Mouse (Mus musculus) heart, embryonic 12.5 days (tissue): ENCODE data around the gene Rprd1b. TPM values are rescaled to one million over a fixed set of nuclear protein-coding genes. Genes with fewer than 3 reads are reported as not detected.

ENCODE experiments used
- ATAC-seq: fragments of 200-750 bp; cut with Nextera tagmentation; 2 replicates; pipeline ENCODE4 v1.8.0; 2017; ENCODE audit warnings: moderate TSS enrichment, moderate library complexity; ENCODE audit not compliant: insufficient number of reproducible peaks, low FRiP score
- H3K27ac ChIP-seq: fragments of 300-500 bp; sonication (generic); 2 replicates; pipeline ENCODE4 v1.5.1; 2016; ENCODE audit warnings: mild to moderate bottlenecking, moderate library complexity; ENCODE audit not compliant: poor library complexity, severe bottlenecking
- H3K27me3 ChIP-seq: fragments of 300-500 bp; sonication (generic); replicated peaks from 2 replicates; pipeline ENCODE4 v1.6.1; 2016; ENCODE audit warnings: mild to moderate bottlenecking, moderate library complexity
- H3K36me3 ChIP-seq: fragments of 300-500 bp; sonication (generic); 2 replicates; pipeline ENCODE4 v1.6.1; 2016; ENCODE audit warnings: mild to moderate bottlenecking, moderate library complexity
- H3K4me1 ChIP-seq: fragments of 300-500 bp; sonication (generic); replicated peaks from 2 replicates; pipeline ENCODE4 v1.6.1; 2016; ENCODE audit warnings: mild to moderate bottlenecking
- H3K4me2 ChIP-seq: fragments of 300-500 bp; sonication (generic); 2 replicates; pipeline ENCODE4 v1.6.1; 2016; ENCODE audit warnings: mild to moderate bottlenecking, moderate library complexity
- H3K4me3 ChIP-seq: fragments of 300-500 bp; sonication (generic); 2 replicates; pipeline ENCODE4 v1.5.1; 2016; ENCODE audit warnings: mild to moderate bottlenecking
- H3K9ac ChIP-seq: fragments of 300-500 bp; sonication (generic); 2 replicates; pipeline ENCODE4 v1.6.1; 2016; ENCODE audit warnings: mild to moderate bottlenecking, moderate library complexity
- H3K9me3 ChIP-seq: fragments of 300-500 bp; sonication (generic); replicated peaks from 2 replicates; pipeline ENCODE4 v1.6.1; 2016; ENCODE audit warnings: mild to moderate bottlenecking, moderate library complexity
- WGBS: fragments of 180-500 bp; shearing (Covaris S2); methylation state at CpG from one replicate; pipeline ENCODE4 v1.1.7; 2016; 5-methylcytosine and 5-hydroxymethylcytosine counted together
- polyA plus RNA-seq: library from polyadenylated mRNA; unstranded; fragments of >200 nt; fragmentation: Nextera tagmentation; extraction: Ambion mirVana; gene quantifications from 2 replicates; pipeline ENCODE4 v1.2.1, GENCODE M21; 2016

The Rprd1b gene
- polyA plus RNA-seq, result 32.4 and 36.8 TPM in 2 replicates

GRCm38 (mm10) chr2:158028354-158028863, at the start of gene Rprd1b, which contains the start of gene Tti1:
TSS of gene Rprd1b (plus strand) at chr2:158028497.
TSS of gene Tti1 (minus strand) at chr2:158028433.
- Histone ChIP-seq H3K9ac (peak within 1 kb of the TSS; percentile 98), H3K4me1 (peaks cover 37% of the 10 kb centered on the region), H3K36me3 (peaks cover 3% of the 10 kb centered on the region; the same call in 1 of the 2 replicates), H3K4me2 (peak within 1 kb of the TSS; percentile 85), H3K27ac (peak within 1 kb of the TSS; percentile 95), H3K9me3 (no peaks in the 10 kb centered on the region), H3K4me3 (peak within 1 kb of the TSS; percentile 88), H3K27me3 (no peaks in the 10 kb centered on the region)
- ATAC-seq, result peak; percentile 93
- under 1% methylated on average over 52 of the region's 52 CpGs for WGBS

- peaks cover 26% of the 10 kb centered on the region for H3K27me3 ChIP-seq
- no peak overlapping the region for H3K4me3 ChIP-seq
- H3K4me2 ChIP-seq, result no peak overlapping the region
- 57% methylated on average over 5 of the region's 5 CpGs for WGBS
- ATAC-seq, result no peak
- H3K27ac ChIP-seq, result no peak overlapping the region
- H3K36me3 ChIP-seq, result peaks cover 17% of the 10 kb centered on the region
- no peak overlapping the region for H3K9ac ChIP-seq
- H3K9me3 ChIP-seq, result no peaks in the 10 kb centered on the region
- H3K4me1 ChIP-seq, result peaks cover 18% of the 10 kb centered on the region
These were observed 49.1 kb upstream of the Rprd1b start for GRCm38 (mm10) chr2:157979241-157979640.

- H3K9ac ChIP-seq, result no peak overlapping the region
- no peak overlapping the region for H3K4me2 ChIP-seq
- H3K4me1 ChIP-seq, result peaks cover 30% of the 10 kb centered on the region
- no peak overlapping the region for H3K4me3 ChIP-seq
- H3K36me3 ChIP-seq, result peaks cover 17% of the 10 kb centered on the region
- WGBS, result 87% methylated on average over 3 of the region's 3 CpGs
- H3K27ac ChIP-seq, result no peak overlapping the region
- H3K27me3 ChIP-seq, result no peaks in the 10 kb centered on the region
- ATAC-seq, result no peak
- H3K9me3 ChIP-seq, result no peaks in the 10 kb centered on the region
These were observed 45.6 kb upstream of the Rprd1b start for GRCm38 (mm10) chr2:157982727-157983126.

- 80% methylated on average over 4 of the region's 4 CpGs for WGBS
- H3K27ac ChIP-seq, result no peak overlapping the region
- H3K9ac ChIP-seq, result no peak overlapping the region
- no peaks in the 10 kb centered on the region for H3K9me3 ChIP-seq
- no peak for ATAC-seq
- H3K4me3 ChIP-seq, result no peak overlapping the region
- H3K36me3 ChIP-seq, result peaks cover 17% of the 10 kb centered on the region
- no peaks in the 10 kb centered on the region for H3K27me3 ChIP-seq
- peaks cover 35% of the 10 kb centered on the region for H3K4me1 ChIP-seq
- no peak overlapping the region for H3K4me2 ChIP-seq
These were observed 45.0 kb upstream of the Rprd1b start for GRCm38 (mm10) chr2:157983276-157983675.

- WGBS, result 55% methylated on average over 4 of the region's 4 CpGs
- H3K9ac ChIP-seq, result 0 out of 2 replicates have a peak overlapping the region, but pooled peaks have one; percentile 28
- no peak overlapping the region for H3K4me3 ChIP-seq
- peaks cover 20% of the 10 kb centered on the region for H3K36me3 ChIP-seq
- H3K4me2 ChIP-seq, result peak overlapping the region; percentile 6; the same call in 1 of the 2 replicates
- no peaks in the 10 kb centered on the region for H3K9me3 ChIP-seq
- peak overlapping the region; percentile 78 for H3K27ac ChIP-seq
- ATAC-seq, result no peak
- H3K4me1 ChIP-seq, result peaks cover 47% of the 10 kb centered on the region
- no peaks in the 10 kb centered on the region for H3K27me3 ChIP-seq
These were observed 42.7 kb upstream of the Rprd1b start for GRCm38 (mm10) chr2:157985611-157986010.

- H3K9me3 ChIP-seq, result no peaks in the 10 kb centered on the region
- H3K36me3 ChIP-seq, result peaks cover 24% of the 10 kb centered on the region
- peaks cover 47% of the 10 kb centered on the region for H3K4me1 ChIP-seq
- H3K4me2 ChIP-seq, result no peak overlapping the region
- peak overlapping the region; percentile 78; the same call in 1 of the 2 replicates for H3K27ac ChIP-seq
- WGBS, result 73% methylated on average over 6 of the region's 6 CpGs
- H3K27me3 ChIP-seq, result no peaks in the 10 kb centered on the region
- no peak for ATAC-seq
- no peak overlapping the region for H3K9ac ChIP-seq
- H3K4me3 ChIP-seq, result no peak overlapping the region
These were observed 42.1 kb upstream of the Rprd1b start for GRCm38 (mm10) chr2:157986235-157986634.

- WGBS, result 48% methylated on average over 7 of the region's 7 CpGs
- ATAC-seq, result no peak
These were observed 39.7 kb upstream of the Rprd1b start for GRCm38 (mm10) chr2:157988416-157989190.

GRCm38 (mm10) chr2:157989946-157990345, 38.4 kb upstream of the Rprd1b start:
- 98% methylated on average over 2 of the region's 2 CpGs for WGBS
- peaks cover 42% of the 10 kb centered on the region for H3K36me3 ChIP-seq
- ATAC-seq, result no peak

More at GRCm38 (mm10) chr2:157988416-157989190, 39.7 kb upstream of the Rprd1b start:
- no peak overlapping the region for H3K27ac ChIP-seq
- no peak overlapping the region for H3K4me2 ChIP-seq
- H3K4me3 ChIP-seq, result no peak overlapping the region
- H3K9me3 ChIP-seq, result no peaks in the 10 kb centered on the region
- H3K4me1 ChIP-seq, result peaks cover 47% of the 10 kb centered on the region
- no peaks in the 10 kb centered on the region for H3K27me3 ChIP-seq
- no peak overlapping the region for H3K9ac ChIP-seq
- H3K36me3 ChIP-seq, result peaks cover 29% of the 10 kb centered on the region

GRCm38 (mm10) chr2:157991026-157991425, 37.3 kb upstream of the Rprd1b start:
- H3K9ac ChIP-seq, result no peak overlapping the region
- WGBS, result 84% methylated on average over 6 of the region's 6 CpGs
- no peak overlapping the region for H3K4me3 ChIP-seq
- no peak overlapping the region for H3K27ac ChIP-seq
- no peaks in the 10 kb centered on the region for H3K27me3 ChIP-seq
- no peak for ATAC-seq
- no peak overlapping the region for H3K4me2 ChIP-seq
- peaks cover 32% of the 10 kb centered on the region for H3K4me1 ChIP-seq
- peaks cover 52% of the 10 kb centered on the region for H3K36me3 ChIP-seq
- H3K9me3 ChIP-seq, result no peaks in the 10 kb centered on the region

More at GRCm38 (mm10) chr2:157989946-157990345, 38.4 kb upstream of the Rprd1b start:
- H3K4me2 ChIP-seq, result no peak overlapping the region
- H3K9ac ChIP-seq, result no peak overlapping the region
- no peaks in the 10 kb centered on the region for H3K9me3 ChIP-seq
- H3K4me1 ChIP-seq, result peaks cover 43% of the 10 kb centered on the region
- no peaks in the 10 kb centered on the region for H3K27me3 ChIP-seq
- no peak overlapping the region for H3K27ac ChIP-seq
- H3K4me3 ChIP-seq, result no peak overlapping the region

- Histone ChIP-seq H3K9me3 (no peaks in the 10 kb centered on the region), H3K9ac (no peak overlapping the region), H3K27ac (no peak overlapping the region), H3K27me3 (no peaks in the 10 kb centered on the region), H3K36me3 (peaks cover 64% of the 10 kb centered on the region), H3K4me2 (no peak overlapping the region), H3K4me3 (no peak overlapping the region), H3K4me1 (peaks cover 22% of the 10 kb centered on the region)
- WGBS, result 89% methylated on average over 4 of the region's 4 CpGs
- no peak for ATAC-seq
These were observed 35.8 kb upstream of the Rprd1b start for GRCm38 (mm10) chr2:157992501-157992900.

GRCm38 (mm10) chr2:157998817-157999216, 29.5 kb upstream of the Rprd1b start:
- Histone ChIP-seq H3K9ac (no peak overlapping the region), H3K27me3 (no peaks in the 10 kb centered on the region), H3K36me3 (peaks cover 35% of the 10 kb centered on the region), H3K27ac (no peak overlapping the region), H3K4me1 (peaks cover 10% of the 10 kb centered on the region), H3K9me3 (no peaks in the 10 kb centered on the region), H3K4me3 (no peak overlapping the region), H3K4me2 (no peak overlapping the region)
- ATAC-seq, result no peak
- 49% methylated on average over 3 of the region's 3 CpGs for WGBS
